Mouse (Mus musculus) CH12.LX (cell line): ENCODE measurements around the gene Ppp1r16b. TPM values are rescaled to one million over a fixed set of nuclear protein-coding genes. Genes with fewer than 3 reads are reported as not detected.

ENCODE experiments used
- DNase-seq: peaks from one replicate; pipeline ENCODE4 v3.0.0-alpha.2; 2013; ENCODE audit errors: extremely low read depth
- H3K27ac ChIP-seq: 2 replicates; pipeline ENCODE4 v1.5.1; 2012; ENCODE audit warnings: low read depth, mild to moderate bottlenecking, control low read depth, moderate library complexity; ENCODE audit not compliant: insufficient read depth
- H3K27me3 ChIP-seq: replicated peaks from 2 replicates; pipeline ENCODE3; 2012; ENCODE audit warnings: inconsistent platforms
- H3K36me3 ChIP-seq, 2 experiments: replicated peaks in 1 of 2; 2 replicates each; pipeline versions ENCODE3 to v1.6.1; 2012; ENCODE audit warnings: inconsistent platforms in 1 of 2, low read length in 1 of 2, mild to moderate bottlenecking in 1 of 2, mixed read lengths in 1 of 2, moderate library complexity in 1 of 2; ENCODE audit not compliant: control insufficient read depth in 1 of 2, insufficient read depth in 1 of 2
- H3K4me1 ChIP-seq, 2 experiments: 2 replicates each; pipeline ENCODE4 v1.6.1; 2012; ENCODE audit warnings: inconsistent platforms in 1 of 2, moderate library complexity in 1 of 2; ENCODE audit not compliant: insufficient read depth in 2 of 2, control insufficient read depth in 1 of 2
- H3K4me2 ChIP-seq: 2 replicates; pipeline ENCODE4 v1.6.1; 2012; ENCODE audit warnings: low read depth, mild to moderate bottlenecking, control low read depth; ENCODE audit not compliant: poor library complexity, insufficient read depth, severe bottlenecking
- H3K4me3 ChIP-seq, 3 experiments: fragments of 150-350 bp in 1 of 3; sonication (generic) in 1 of 3; replicated peaks in 1 of 3; 2 replicates each; pipeline versions ENCODE3 to v1.5.1; 2011 to 2012; ENCODE audit warnings: low read depth in 2 of 3, low read length in 2 of 3, mild to moderate bottlenecking in 2 of 3, moderate library complexity in 2 of 3, control low read depth in 1 of 3, improper control_type of control experiment in 1 of 3, inconsistent platforms in 1 of 3, mixed read lengths in 1 of 3; ENCODE audit not compliant: poor library complexity in 1 of 3
- H3K79me2 ChIP-seq: replicated peaks from 2 replicates; pipeline ENCODE4 v1.6.1; 2012; ENCODE audit warnings: mild to moderate bottlenecking, moderate library complexity; ENCODE audit not compliant: control insufficient read depth, poor library complexity, insufficient read depth, severe bottlenecking; ENCODE audit errors: extremely low read depth
- H3K9ac ChIP-seq: 2 replicates; pipeline ENCODE4 v1.6.1; 2012; ENCODE audit warnings: low read depth, mild to moderate bottlenecking, control low read depth, moderate library complexity; ENCODE audit not compliant: insufficient read depth
- H3K9me3 ChIP-seq: replicated peaks from 2 replicates; pipeline ENCODE3; 2012; ENCODE audit warnings: low read length, inconsistent platforms, mixed read lengths
- CHD2 ChIP-seq: IDR thresholded peaks from 2 replicates; pipeline ENCODE4 v1.6.1; 2011; ENCODE audit warnings: low read length, improper control_type of control experiment
- ELF1 ChIP-seq: IDR thresholded peaks from 2 replicates; pipeline ENCODE4 v1.6.1; 2014; ENCODE audit warnings: low read depth, mild to moderate bottlenecking, inconsistent platforms, low read length, improper control_type of control experiment
- EP300 ChIP-seq: IDR thresholded peaks from 2 replicates; pipeline ENCODE4 v1.6.1; 2011; ENCODE audit warnings: low read length, improper control_type of control experiment
- GABPA ChIP-seq: IDR thresholded peaks from 2 replicates; pipeline ENCODE4 v1.6.1; 2012; ENCODE audit warnings: low read depth, low read length, improper control_type of control experiment, inconsistent platforms; ENCODE audit not compliant: insufficient replicate concordance
- HCFC1 ChIP-seq: IDR thresholded peaks from 2 replicates; pipeline ENCODE4 v1.6.1; 2012; ENCODE audit warnings: low read depth, mild to moderate bottlenecking, inconsistent platforms, low read length, improper control_type of control experiment
- IRF4 ChIP-seq: IDR thresholded peaks from 2 replicates; pipeline ENCODE4 v1.6.1; 2014; ENCODE audit warnings: low read depth, mild to moderate bottlenecking, inconsistent platforms, low read length, improper control_type of control experiment
- JUN ChIP-seq: IDR thresholded peaks from 2 replicates; pipeline ENCODE4 v1.6.1; 2011; ENCODE audit warnings: low read depth, mild to moderate bottlenecking, low read length, improper control_type of control experiment, moderate library complexity; ENCODE audit not compliant: insufficient read depth
- JUND ChIP-seq: conservative IDR thresholded peaks from 2 replicates; pipeline ENCODE4 v1.6.1; 2011; ENCODE audit warnings: low read depth, low read length, improper control_type of control experiment
- MAX ChIP-seq: IDR thresholded peaks from 2 replicates; pipeline ENCODE4 v1.6.1; 2011; ENCODE audit warnings: low read length, improper control_type of control experiment
- MEF2A ChIP-seq: IDR thresholded peaks from 2 replicates; pipeline ENCODE4 v1.6.1; 2014; ENCODE audit warnings: low read depth, mild to moderate bottlenecking, inconsistent platforms, low read length, improper control_type of control experiment, borderline replicate concordance
- MXI1 ChIP-seq: IDR thresholded peaks from 2 replicates; pipeline ENCODE4 v1.6.1; 2011; ENCODE audit warnings: mild to moderate bottlenecking, low read depth, low read length, improper control_type of control experiment
- MYC ChIP-seq: IDR thresholded peaks from 2 replicates; pipeline ENCODE4 v1.6.1; 2011; ENCODE audit warnings: low read depth, mild to moderate bottlenecking, improper control_type of control experiment, low read length
- NELFE ChIP-seq: IDR thresholded peaks from 2 replicates; pipeline ENCODE4 v1.6.1; 2011; ENCODE audit warnings: low read depth, low read length, improper control_type of control experiment
- NRF1 ChIP-seq: IDR thresholded peaks from 2 replicates; pipeline ENCODE4 v1.6.1; 2014; ENCODE audit warnings: low read depth, mild to moderate bottlenecking, inconsistent platforms, low read length, improper control_type of control experiment, moderate library complexity
- POLR2A ChIP-seq: IDR thresholded peaks from 2 replicates; pipeline ENCODE4 v1.6.1; 2011; ENCODE audit warnings: low read depth, mild to moderate bottlenecking, improper control_type of control experiment, low read length
- POLR2AphosphoS2 ChIP-seq: IDR thresholded peaks from 2 replicates; pipeline ENCODE4 v1.6.1; 2011; ENCODE audit warnings: low read depth, low read length, improper control_type of control experiment
- SMC3 ChIP-seq: IDR thresholded peaks from 2 replicates; pipeline ENCODE4 v1.6.1; 2011; ENCODE audit warnings: low read depth, low read length, improper control_type of control experiment
- TCF12 ChIP-seq: IDR thresholded peaks from 2 replicates; pipeline ENCODE4 v1.6.1; 2014; ENCODE audit warnings: low read depth, mild to moderate bottlenecking, inconsistent platforms, low read length, improper control_type of control experiment
- UBTF ChIP-seq: IDR thresholded peaks from 2 replicates; pipeline ENCODE4 v1.6.1; 2012; ENCODE audit warnings: low read depth, mild to moderate bottlenecking, inconsistent platforms, low read length, improper control_type of control experiment, moderate library complexity
- USF2 ChIP-seq: conservative IDR thresholded peaks from 2 replicates; pipeline ENCODE4 v1.6.1; 2011; ENCODE audit warnings: low read depth, low read length, improper control_type of control experiment
- ZKSCAN1 ChIP-seq: IDR thresholded peaks from 2 replicates; pipeline ENCODE4 v1.6.1; 2012; ENCODE audit warnings: low read depth, inconsistent platforms, low read length, improper control_type of control experiment, borderline replicate concordance
- ZMIZ1 ChIP-seq: IDR thresholded peaks from 2 replicates; pipeline ENCODE4 v1.6.1; 2012; ENCODE audit warnings: low read depth, mild to moderate bottlenecking, inconsistent platforms, low read length, improper control_type of control experiment
- ZNF384 ChIP-seq: IDR thresholded peaks from 2 replicates; pipeline ENCODE4 v1.6.1; 2012; ENCODE audit warnings: low read depth, low read length, improper control_type of control experiment, inconsistent platforms
- dilution Hi-C: fragments of 300-500 bp; cut with MboI; formaldehyde crosslinking; loops from 2 replicates; pipeline ENCODE4 v1.14.3; 2020; ENCODE audit warnings: low sequenced_read_pairs; ENCODE audit not compliant: extremely low pct_unique_long_range_greater_than_20kb, extremely low pct_ligation_motif_present
- in situ Hi-C: fragments of 300-500 bp; cut with MboI; formaldehyde crosslinking; loops from 3 replicates; pipeline ENCODE4 v1.14.3; 2019; ENCODE audit warnings: low sequenced_read_pairs, low pct_ligation_motif_present, low pct_unique_long_range_greater_than_20kb, mixed read lengths
- polyA plus RNA-seq: library from polyadenylated mRNA; unstranded; fragments of >175 nt; gene quantifications from 2 replicates; pipeline ENCODE4 v1.2.1, GENCODE M21; 2012; ENCODE audit warnings: low read depth; ENCODE audit not compliant: insufficient read length
- total RNA-seq, 2 experiments: library from RNA; depleted of rRNA; stranded (reverse); fragments of 300-350 nt in 1 of 2; fragments of >200 nt in 1 of 2; gene quantifications; 2 replicates each; pipeline ENCODE4 v1.2.3; 2012 to 2014

Ppp1r16b gene
- total and polyA plus RNA-seq, 3 experiments = 37.7 to 55.7 (median 52.0) TPM

DNA sequence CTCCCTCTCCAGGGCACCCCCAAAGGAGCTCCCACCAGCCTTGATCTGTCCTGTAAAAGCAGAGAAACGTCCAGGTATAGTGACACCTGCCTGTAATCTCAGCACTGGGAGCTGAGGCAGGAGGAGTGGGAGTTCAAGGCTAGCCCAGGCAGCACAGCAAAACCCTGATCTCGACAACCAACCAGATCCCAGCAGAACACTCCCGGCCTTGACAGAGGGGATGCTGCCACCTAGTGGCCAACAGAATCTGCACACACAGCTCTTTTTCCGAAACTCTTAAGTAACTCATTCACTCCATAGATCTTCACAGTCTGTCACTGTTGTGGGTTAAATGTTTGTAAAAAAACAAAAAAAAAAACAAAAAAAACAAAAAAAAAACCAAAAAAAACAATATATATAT is 12.2 kb upstream of the Ppp1r16b start (continued):
- TF ChIP-seq NELFE (no peak), HCFC1 (no peak), POLR2A (no peak), MXI1 (no peak), JUND (no peak), ZMIZ1 (no peak), USF2 (no peak), EP300 (no peak), MYC (no peak), TCF12 (no peak), CHD2 (no peak), UBTF (no peak), ZKSCAN1 (no peak), JUN (no peak), MEF2A (no peak), MAX (no peak), ELF1 (no peak), ZNF384 (no peak)

DNA sequence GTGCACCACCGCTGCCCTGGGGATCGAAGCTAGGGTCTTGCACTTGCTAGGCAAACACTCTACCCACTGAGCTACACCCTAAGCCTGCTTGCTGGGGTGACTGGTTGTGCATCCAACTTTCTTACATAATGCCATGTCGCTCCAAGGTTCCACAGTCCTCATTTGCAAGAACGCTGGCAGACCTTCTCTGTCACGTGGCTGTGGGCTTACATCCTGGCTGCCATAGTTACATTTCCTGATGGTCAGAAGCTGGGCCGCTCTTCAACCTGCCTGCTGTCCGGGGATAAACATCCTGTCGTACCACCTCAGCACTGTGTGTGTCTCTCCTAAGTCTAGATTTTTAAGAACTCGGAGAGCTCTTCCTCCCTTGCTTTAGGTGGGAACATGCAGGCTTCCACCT is 10.5 kb upstream of the Ppp1r16b start:
- H3K27ac ChIP-seq = no peak overlapping the region
- in situ Hi-C loops = no loop called here
- TF ChIP-seq SMC3 (no peak), IRF4 (no peak), TCF12 (no peak), POLR2AphosphoS2 (no peak), NRF1 (no peak), MXI1 (no peak), HCFC1 (no peak), NELFE (no peak), UBTF (no peak), POLR2A (no peak), GABPA (no peak), MEF2A (no peak), ZKSCAN1 (no peak)
- no peak overlapping the region for H3K9ac ChIP-seq
- H3K27me3 ChIP-seq = no peaks in the 10 kb centered on the region
- H3K9me3 ChIP-seq = peaks cover 4% of the 10 kb centered on the region
- no peak for DNase-seq
- H3K4me1 ChIP-seq = peaks cover 0 to 3% of the 10 kb centered on the region in 2 experiments; a peak in 1 of 4 replicates
- dilution Hi-C loops = no loop called here
- no peak overlapping the region for H3K4me2 ChIP-seq
- no peaks in the 10 kb centered on the region for H3K79me2 ChIP-seq
- no peak overlapping the region for H3K4me3 ChIP-seq
- no peaks in the 10 kb centered on the region for H3K36me3 ChIP-seq
